Mouse (Mus musculus) liver, postnatal 0 days (tissue): ENCODE measurements at regions not wholly inside any gene's neighbourhood (a gene's known extent, or its start where the extent isn't known, plus 50 kb on each side); places are given as distances from the start of the nearest gene placed in this dataset.
A peak's percentile ranks its signal among the peaks of the same experiment; 100 is the strongest.

Source experiments
- ATAC-seq: fragments of 200-750 bp; cut with Nextera tagmentation; 2 replicates; pipeline ENCODE4 v1.8.0; 2017; ENCODE audit warnings: mild to moderate bottlenecking, moderate library complexity
- DNase-seq: peaks from one replicate; pipeline ENCODE4 v3.0.0-alpha.2; 2016
- H3K27ac ChIP-seq: fragments of 300-500 bp; sonication (generic); 2 replicates; pipeline ENCODE4 v1.5.1; 2014; ENCODE audit warnings: antibody characterized with exemption, moderate library complexity, mild to moderate bottlenecking, low read depth
- H3K27me3 ChIP-seq: fragments of 300-500 bp; sonication (generic); 2 replicates; pipeline ENCODE4 v1.6.1; 2014; ENCODE audit warnings: low read length, control low read depth, mixed read lengths; ENCODE audit not compliant: insufficient read depth
- H3K36me3 ChIP-seq: fragments of 300-500 bp; sonication (generic); replicated peaks from 2 replicates; pipeline ENCODE4 v1.6.1; 2014; ENCODE audit warnings: mild to moderate bottlenecking, control low read depth, low read length, moderate library complexity, mixed read lengths; ENCODE audit not compliant: insufficient read depth
- H3K4me1 ChIP-seq: fragments of 300-500 bp; sonication (generic); 2 replicates; pipeline ENCODE4 v1.6.1; 2014; ENCODE audit warnings: antibody characterized with exemption, mild to moderate bottlenecking, control low read depth; ENCODE audit not compliant: insufficient read depth
- H3K4me2 ChIP-seq: fragments of 300-500 bp; sonication (generic); 2 replicates; pipeline ENCODE4 v1.6.1; 2014; ENCODE audit warnings: low read depth, mild to moderate bottlenecking, low read length, moderate library complexity, mixed read lengths
- H3K4me3 ChIP-seq: fragments of 300-500 bp; sonication (generic); 2 replicates; pipeline ENCODE4 v1.5.1; 2014; ENCODE audit warnings: low read depth, low read length
- H3K9ac ChIP-seq: fragments of 300-500 bp; sonication (generic); replicated peaks from 2 replicates; pipeline ENCODE4 v1.6.1; 2014; ENCODE audit warnings: mild to moderate bottlenecking, moderate library complexity
- H3K9me3 ChIP-seq: fragments of 300-500 bp; sonication (generic); 2 replicates; pipeline ENCODE4 v1.6.1; 2016; ENCODE audit warnings: mild to moderate bottlenecking, control low read depth, low read length, mixed read lengths
- CTCF ChIP-seq: sonication (generic); IDR thresholded peaks from 2 replicates; pipeline ENCODE4 v1.5.1; 2016; ENCODE audit warnings: antibody characterized with exemption, low read depth
- EP300 ChIP-seq: IDR thresholded peaks from 2 replicates; pipeline ENCODE4 v1.6.1; 2016; ENCODE audit warnings: antibody characterized with exemption, low read depth, mild to moderate bottlenecking
- WGBS: fragments of 180-500 bp; shearing (Covaris S2); extraction: QIAGEN DNeasy Blood & Tissue Kit; methylation state at CpG from one replicate; pipeline ENCODE4 v1.1.7; 2014; ENCODE audit not compliant: insufficient replicate concordance; 5-methylcytosine and 5-hydroxymethylcytosine counted together

DNA sequence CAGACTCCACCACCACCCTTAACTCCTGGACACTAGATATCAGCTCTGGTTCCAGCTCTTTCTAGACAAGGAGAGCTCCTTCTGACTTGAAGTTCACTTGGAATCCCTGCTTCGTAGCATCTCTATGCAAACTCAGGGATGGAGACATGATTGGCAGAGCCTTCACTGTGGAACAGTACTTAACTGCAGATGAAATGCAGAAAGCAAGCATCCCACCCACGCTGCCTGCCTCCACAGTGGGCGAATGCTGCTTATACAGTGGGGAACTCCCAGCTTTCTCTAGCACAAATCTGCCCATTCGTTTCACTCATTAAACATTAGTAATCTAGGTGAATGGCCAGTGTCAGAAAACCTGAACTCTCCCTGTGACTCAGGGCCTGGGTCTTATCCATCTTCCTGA lies 92.0 kb upstream of the Coch start:
- 84% methylated on average over 4 of the region's 4 CpGs for WGBS
- Histone ChIP-seq H3K27ac (no peak overlapping the region), H3K4me2 (no peak overlapping the region), H3K4me1 (0 out of 2 replicates have a peak, but pooled peaks cover 5% of the 10 kb centered on the region), H3K9ac (no peak overlapping the region), H3K36me3 (no peaks in the 10 kb centered on the region), H3K4me3 (no peak overlapping the region), H3K27me3 (no peaks in the 10 kb centered on the region), H3K9me3 (no peaks in the 10 kb centered on the region)
- no peak for ATAC-seq
- DNase-seq, result no peak
- TF ChIP-seq EP300 (no peak), CTCF (no peak)

DNA sequence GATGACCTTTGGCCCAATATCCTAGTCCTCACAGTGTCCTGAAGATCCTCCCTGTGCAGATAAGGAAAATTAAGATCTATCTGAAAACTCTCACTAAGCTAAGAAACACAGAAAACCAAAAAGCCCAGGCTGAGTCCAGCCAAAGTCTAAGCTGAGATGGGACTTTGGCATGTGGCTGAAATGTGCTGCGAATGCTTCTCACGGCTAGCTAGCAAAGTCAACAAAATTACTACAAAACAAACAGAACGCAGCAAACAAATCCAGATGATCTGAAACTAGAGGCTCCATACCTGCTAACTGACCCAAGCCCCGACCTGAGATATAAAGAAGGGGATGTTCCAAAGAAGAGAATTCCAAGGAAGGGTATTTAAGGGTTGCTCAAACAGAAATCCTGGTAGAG lies 90.4 kb upstream of the Coch start:
- DNase-seq (no peak), ATAC-seq (peak; percentile 55)
- no peaks in the 10 kb centered on the region for H3K27me3 ChIP-seq
- no peak overlapping the region for H3K27ac ChIP-seq
- no peak overlapping the region for H3K9ac ChIP-seq
- no peak for TF ChIP-seq EP300
- no peak for TF ChIP-seq CTCF
- 0 out of 2 replicates have a peak, but pooled peaks cover 5% of the 10 kb centered on the region for H3K4me1 ChIP-seq
- H3K4me3 ChIP-seq, result no peak overlapping the region
- H3K4me2 ChIP-seq, result peak overlapping the region; percentile 35; the same call in 1 of the 2 replicates
- H3K36me3 ChIP-seq, result no peaks in the 10 kb centered on the region
- 56% methylated on average over 4 of the region's 4 CpGs for WGBS
- no peaks in the 10 kb centered on the region for H3K9me3 ChIP-seq

DNA sequence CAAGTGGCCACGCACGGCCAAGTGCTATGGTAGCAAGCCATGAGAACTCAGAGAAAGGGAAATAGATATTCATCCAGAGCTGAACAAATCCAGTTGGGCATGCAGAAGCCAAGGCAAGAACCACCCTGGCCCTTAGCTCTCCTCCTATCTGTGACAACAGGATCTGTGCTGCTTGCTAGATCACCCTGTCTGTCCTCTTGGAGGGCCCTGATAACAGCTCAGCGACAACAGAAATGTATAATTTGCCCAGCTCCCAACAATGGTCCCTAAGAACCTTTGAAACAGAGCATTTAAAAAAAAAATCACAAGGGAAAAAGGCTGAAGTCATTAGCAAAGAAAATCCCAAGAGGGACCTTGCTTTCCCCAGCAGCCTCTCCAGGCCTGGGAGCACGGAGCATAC lies 89.4 kb upstream of the Coch start:
- H3K9ac ChIP-seq, result no peak overlapping the region
- TF ChIP-seq CTCF, result no peak
- no peak for TF ChIP-seq EP300
- ATAC-seq, result no peak

DNA sequence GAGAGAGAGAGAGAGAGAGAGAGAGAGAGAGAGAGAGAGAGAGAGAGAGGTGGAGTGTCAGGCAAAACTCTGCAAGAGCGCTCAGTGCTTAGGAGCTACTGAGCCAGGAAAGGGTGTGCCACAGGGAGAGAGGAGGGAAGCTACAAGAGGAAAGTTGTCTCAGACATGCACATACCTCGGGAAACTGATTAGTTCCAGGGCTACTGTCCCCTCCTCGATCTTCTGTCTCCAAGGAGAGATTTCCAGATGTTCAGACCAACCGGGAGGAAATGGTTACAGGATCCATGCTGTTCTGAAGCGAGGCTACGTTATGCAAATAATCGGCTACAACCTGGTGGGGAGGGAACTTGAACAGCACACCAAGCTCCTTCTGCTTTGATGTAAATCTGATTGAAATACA lies 88.6 kb upstream of the Coch start:
- Histone ChIP-seq H3K9ac (no peak overlapping the region), H3K4me2 (no peak overlapping the region), H3K9me3 (no peaks in the 10 kb centered on the region), H3K36me3 (no peaks in the 10 kb centered on the region), H3K27ac (no peak overlapping the region), H3K4me1 (0 out of 2 replicates have a peak, but pooled peaks cover 5% of the 10 kb centered on the region), H3K4me3 (no peak overlapping the region), H3K27me3 (no peaks in the 10 kb centered on the region)
- WGBS, result 41% methylated on average over 7 of the region's 7 CpGs
- no peak for ATAC-seq
- no peak for DNase-seq
- no peak for TF ChIP-seq EP300
- no peak for TF ChIP-seq CTCF

More for the DNA sequence above, 89.4 kb upstream of the Coch start:
- Histone ChIP-seq H3K4me2 (no peak overlapping the region), H3K36me3 (no peaks in the 10 kb centered on the region), H3K27me3 (no peaks in the 10 kb centered on the region), H3K4me3 (no peak overlapping the region), H3K9me3 (no peaks in the 10 kb centered on the region), H3K27ac (no peak overlapping the region), H3K4me1 (0 out of 2 replicates have a peak, but pooled peaks cover 5% of the 10 kb centered on the region)
- no peak for DNase-seq
- 66% methylated on average over 4 of the region's 4 CpGs for WGBS

DNA sequence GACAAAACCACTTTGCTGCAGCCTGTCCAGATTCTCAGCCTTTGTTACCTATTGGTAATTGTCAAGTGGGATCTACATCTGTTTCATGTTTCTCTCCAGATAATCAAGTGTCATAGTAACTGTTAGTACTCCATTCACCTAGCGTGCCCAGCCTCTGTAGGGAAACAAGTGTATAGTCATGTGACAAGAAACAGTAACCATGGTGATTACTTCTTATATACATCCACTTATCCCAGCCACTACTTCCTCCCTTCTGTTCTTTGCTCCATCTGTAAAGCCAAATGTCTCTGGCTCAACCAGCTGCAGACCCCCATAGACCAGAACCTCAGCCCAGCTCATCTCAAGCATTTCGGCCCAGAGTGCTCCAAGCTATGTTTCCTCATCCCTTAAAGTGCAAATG lies 83.1 kb upstream of the Coch start:
- Histone ChIP-seq H3K4me3 (no peak overlapping the region), H3K4me1 (no peaks in the 10 kb centered on the region), H3K9me3 (no peaks in the 10 kb centered on the region), H3K36me3 (no peaks in the 10 kb centered on the region), H3K9ac (no peak overlapping the region), H3K27me3 (no peaks in the 10 kb centered on the region), H3K4me2 (no peak overlapping the region), H3K27ac (no peak overlapping the region)
- no peak for ATAC-seq
- no peak for DNase-seq
- no peak for TF ChIP-seq EP300
- TF ChIP-seq CTCF, result no peak
- 87% methylated on average over 2 of the region's 2 CpGs for WGBS

DNA sequence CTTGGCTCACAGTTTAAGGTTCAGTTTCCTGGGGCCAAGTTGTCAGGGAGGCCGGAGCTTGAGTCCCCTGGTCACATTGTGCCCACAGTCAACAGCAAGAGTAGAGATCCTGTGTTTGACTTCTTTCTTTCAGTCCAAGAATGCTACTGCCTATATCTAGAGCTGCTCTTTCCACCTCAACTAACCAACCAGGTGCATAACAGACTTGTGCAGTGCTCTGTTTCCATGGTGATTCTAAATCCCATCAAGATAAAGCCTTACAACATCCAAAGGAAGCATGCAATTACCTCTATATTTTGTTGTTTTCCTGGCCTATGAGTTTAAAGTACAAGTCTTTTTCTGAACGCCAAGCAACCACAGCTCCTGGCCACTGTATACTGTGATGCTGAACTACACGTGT lies 76.4 kb upstream of the Coch start:
- no peaks in the 10 kb centered on the region for H3K36me3 ChIP-seq
- H3K4me2 ChIP-seq, result no peak overlapping the region
- TF ChIP-seq EP300 (no peak), CTCF (no peak)
- 70% methylated on average over 3 of the region's 3 CpGs for WGBS
- no peaks in the 10 kb centered on the region for H3K9me3 ChIP-seq
- no peak overlapping the region for H3K9ac ChIP-seq
- no peak overlapping the region for H3K27ac ChIP-seq
- ATAC-seq (no peak), DNase-seq (no peak)
- no peaks in the 10 kb centered on the region for H3K27me3 ChIP-seq
- H3K4me3 ChIP-seq, result no peak overlapping the region
- no peaks in the 10 kb centered on the region for H3K4me1 ChIP-seq

DNA sequence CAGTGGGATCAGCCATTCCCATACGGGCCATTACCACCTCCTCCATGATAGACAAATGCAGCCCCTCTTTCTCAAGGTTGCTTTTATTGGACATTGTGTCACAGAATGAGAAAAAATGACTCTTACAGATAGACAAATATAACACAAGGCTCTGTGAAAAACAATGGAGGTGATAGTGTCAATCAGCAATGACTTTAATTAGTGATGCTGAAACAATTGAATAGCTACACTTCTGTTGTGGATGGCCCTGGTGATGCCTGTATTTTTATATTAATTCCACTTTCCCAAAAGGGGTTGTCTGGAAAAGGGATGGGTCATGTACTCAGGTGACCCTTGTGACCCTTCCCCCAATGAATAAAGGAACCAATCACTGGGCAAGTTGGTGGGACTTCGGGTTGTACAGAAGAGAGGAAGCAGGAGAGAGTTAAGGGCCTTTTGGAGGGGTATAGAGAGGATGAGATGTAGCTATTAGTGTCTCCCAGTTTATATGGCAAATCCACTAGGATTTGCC lies 71.5 kb upstream of the Coch start:
- Histone ChIP-seq H3K27ac (no peak overlapping the region), H3K4me2 (no peak overlapping the region), H3K4me1 (no peaks in the 10 kb centered on the region), H3K4me3 (no peak overlapping the region), H3K27me3 (no peaks in the 10 kb centered on the region), H3K36me3 (no peaks in the 10 kb centered on the region), H3K9me3 (no peaks in the 10 kb centered on the region), H3K9ac (no peak overlapping the region)
- 67% methylated on average over 2 of the region's 2 CpGs for WGBS
- DNase-seq, result no peak
- ATAC-seq, result no peak
- TF ChIP-seq CTCF, result no peak
- TF ChIP-seq EP300, result no peak
